15 mouse cellular contexts compared by ENCODE assay signal in genomic region chr4:102478860-102479259, GRCm38 (mm10).
"Had no signal": no experiment of that assay in that cellular context is flagged by ENCODE, and none has a peak within 500 bp of the region (broad histone marks: within the 10 kb centered on the region; RNA-seq: fewer than 3 reads in every experiment).

No protein-coding gene starts in this region.

- H3K36me3 ChIP-seq: neural tube, embryonic 13.5 days; neural tube, embryonic 15.5 days; stomach, embryonic 15.5 days had no signal

- H3K27ac ChIP-seq: neural tube, embryonic 13.5 days; neural tube, embryonic 15.5 days; stomach, embryonic 15.5 days; stomach, postnatal 0 days had no signal

- H3K4me1 ChIP-seq: stomach, embryonic 15.5 days had no signal

- H3K4me3 ChIP-seq: neural tube, embryonic 13.5 days; neural tube, embryonic 15.5 days; stomach, embryonic 15.5 days had no signal

- H3K27me3 ChIP-seq: neural tube, embryonic 13.5 days; neural tube, embryonic 15.5 days; stomach, embryonic 15.5 days had no signal

- H3K9me3 ChIP-seq: neural tube, embryonic 13.5 days; neural tube, embryonic 15.5 days; stomach, embryonic 15.5 days had no signal

- DNase-seq: retina, postnatal 1 day; right cerebral cortex, adult 18-20 months; right cerebral cortex, postnatal 14 days; right cerebral cortex, postnatal 25 days; right cerebral cortex, postnatal 4 days; spleen, adult 18-20 months; thymus, adult 18-20 months; thymus, adult 2 months; thymus, postnatal 14 days; thymus, postnatal 36 days; thymus, postnatal 4 days had no signal

- H3K4me2 ChIP-seq: neural tube, embryonic 13.5 days; neural tube, embryonic 15.5 days; stomach, embryonic 15.5 days had no signal

- H3K9ac ChIP-seq: neural tube, embryonic 13.5 days; neural tube, embryonic 15.5 days; stomach, embryonic 15.5 days had no signal
